Mouse (Mus musculus) heart, postnatal 0 days (tissue): ENCODE measurements at regions not wholly inside any gene's neighbourhood (a gene's known extent, or its start where the extent isn't known, plus 50 kb on each side); places are given as distances from the start of the nearest gene placed in this dataset.

Source experiments
- CTCF ChIP-seq: IDR thresholded peaks from 2 replicates; pipeline ENCODE4 v1.5.1; 2016; ENCODE audit warnings: antibody characterized with exemption, control low read depth, low read depth
- EP300 ChIP-seq: IDR thresholded peaks from 2 replicates; pipeline ENCODE4 v1.6.1; 2016; ENCODE audit warnings: antibody characterized with exemption, low read depth

DNA sequence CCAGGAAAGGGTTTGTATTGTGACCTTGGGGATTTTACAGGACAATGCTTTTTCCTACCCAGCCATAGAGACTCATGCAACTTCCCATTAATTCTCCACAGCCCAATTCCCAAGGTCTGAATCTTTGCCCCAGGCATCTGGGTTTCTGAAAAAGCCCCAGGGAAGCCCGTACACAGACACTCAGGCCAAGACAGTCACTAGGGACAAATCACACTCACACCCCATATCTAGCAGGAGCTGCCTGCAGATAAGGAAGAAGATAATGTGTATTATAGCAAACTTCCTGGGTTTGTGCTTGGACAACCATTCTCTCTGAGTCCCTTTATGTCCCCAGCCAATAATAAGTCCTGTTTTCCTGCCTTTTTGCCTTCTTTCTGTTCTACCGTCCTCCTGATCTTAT lies 305.0 kb upstream of the Clint1 start:
- TF ChIP-seq CTCF = no peak
- no peak for TF ChIP-seq EP300
